23 mouse cellular contexts compared by ENCODE assay signal in the genomic region with DNA sequence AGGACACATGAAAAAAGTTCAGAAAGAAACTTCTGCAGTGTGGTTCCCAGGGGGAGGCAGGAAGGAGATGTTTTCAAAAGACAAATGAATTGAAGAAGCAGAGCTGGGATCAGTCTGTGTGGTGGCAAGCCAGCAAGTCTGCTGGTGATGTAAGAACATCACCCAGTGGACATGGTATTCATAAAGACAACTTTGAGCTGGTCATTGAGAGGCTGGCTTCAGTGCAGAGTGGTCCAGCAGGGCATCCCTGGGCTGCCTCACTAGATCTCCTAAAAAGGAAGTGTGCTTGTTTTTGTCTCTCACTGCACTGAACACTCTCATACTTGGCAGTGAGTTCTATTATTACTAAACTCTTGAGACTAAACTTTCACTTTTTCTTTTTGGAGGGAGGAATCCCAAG. TPM values are rescaled to one million over a fixed set of nuclear protein-coding genes. Genes with fewer than 3 reads are reported as not detected.
DNase-seq lines count a peak whose midpoint lies in the region; ATAC-seq and TF ChIP-seq lines count a peak whose summit lies in the region.
"Had no signal": no experiment of that assay in that cellular context is flagged by ENCODE, and none has a peak within 500 bp of the region (broad histone marks: within the 10 kb centered on the region; RNA-seq: fewer than 3 reads in every experiment).

No protein-coding gene starts in this region.

- no peak for TF ChIP-seq CTCF in lung, postnatal 0 days (IDR thresholded peaks at IDR 0.05)
- TF ChIP-seq CTCF in lung, adult 2 months (IDR thresholded peaks at IDR 0.05; ENCODE audit: insufficient read depth, low read length), result no peak

- H3K36me3 ChIP-seq in lung, postnatal 0 days (ENCODE audit: insufficient read depth, low read length), result no peaks in the 10 kb centered on the region
- H3K36me3 ChIP-seq: heart, embryonic 15.5 days; intestine, embryonic 15.5 days; kidney, embryonic 15.5 days had no signal

- H3K27ac ChIP-seq in lung, postnatal 0 days (ENCODE audit: low read length), result no peak overlapping the region
- H3K27ac ChIP-seq: heart, embryonic 15.5 days; hindbrain, embryonic 14.5 days; kidney, embryonic 15.5 days; limb, embryonic 13.5 days; liver, embryonic 14.5 days; neural tube, embryonic 13.5 days had no signal

- TF ChIP-seq EP300 in lung, postnatal 0 days (IDR thresholded peaks at IDR 0.05), result no peak

- no peaks in the 10 kb centered on the region; the same call in 1 of the 2 replicates for H3K4me1 ChIP-seq in lung, postnatal 0 days (ENCODE audit: insufficient read depth, low read depth, low read length)
- peaks cover 5% of the 10 kb centered on the region; the same call in 1 of the 2 replicates for H3K4me1 ChIP-seq in lung, adult 2 months (ENCODE audit: control insufficient read depth, insufficient read depth, low read length)
- H3K4me1 ChIP-seq: intestine, embryonic 15.5 days had no signal

- peak; percentile 52 for ATAC-seq in lung, postnatal 0 days
- ATAC-seq: intestine, embryonic 15.5 days had no signal

- H3K4me2 ChIP-seq in lung, postnatal 0 days (replicated peaks; ENCODE audit: low read depth, low read length), result no peak overlapping the region
- H3K4me2 ChIP-seq: forebrain, embryonic 12.5 days; heart, embryonic 15.5 days; hindbrain, embryonic 14.5 days; intestine, embryonic 15.5 days; kidney, embryonic 15.5 days; limb, embryonic 13.5 days; neural tube, embryonic 13.5 days had no signal

- TF ChIP-seq POLR2A in lung, adult 2 months (IDR thresholded peaks at IDR 0.05; ENCODE audit: borderline replicate concordance, extremely low read depth, low read depth, low read length), result no peak

- H3K9ac ChIP-seq in lung, postnatal 0 days (replicated peaks; ENCODE audit: low read depth), result no peak overlapping the region
- H3K9ac ChIP-seq: forebrain, embryonic 12.5 days; heart, embryonic 15.5 days; hindbrain, embryonic 14.5 days; intestine, embryonic 15.5 days; kidney, embryonic 15.5 days; limb, embryonic 13.5 days; liver, embryonic 14.5 days; neural tube, embryonic 13.5 days had no signal

- intact Hi-C loops in heart, postnatal 14 days (cut with DNase I), result no loop called here

- H3K27me3 ChIP-seq in lung, postnatal 0 days (replicated peaks; ENCODE audit: insufficient read depth, low read length), result no peaks in the 10 kb centered on the region
- H3K27me3 ChIP-seq: forebrain, embryonic 12.5 days; heart, embryonic 15.5 days; intestine, embryonic 15.5 days; kidney, embryonic 15.5 days; limb, embryonic 13.5 days; neural tube, embryonic 13.5 days had no signal

- no peaks in the 10 kb centered on the region for H3K9me3 ChIP-seq in lung, postnatal 0 days (ENCODE audit: low read length)
- H3K9me3 ChIP-seq: forebrain, embryonic 12.5 days; heart, embryonic 15.5 days; intestine, embryonic 15.5 days; kidney, embryonic 15.5 days; limb, embryonic 13.5 days; neural tube, embryonic 13.5 days had no signal

- H3K4me3 ChIP-seq in lung, postnatal 0 days (ENCODE audit: low read depth, low read length), result no peak overlapping the region
- no peak overlapping the region for H3K4me3 ChIP-seq in lung, adult 2 months (replicated peaks; ENCODE audit: extremely low read depth, low read depth, low read length)
- H3K4me3 ChIP-seq: forebrain, embryonic 12.5 days; heart, embryonic 15.5 days; intestine, embryonic 15.5 days; kidney, embryonic 15.5 days; limb, embryonic 13.5 days; neural tube, embryonic 13.5 days had no signal

- DNase-seq in heart, adult 8-10 months (ENCODE audit: low spot score), result peak; percentile 33
- no peak for DNase-seq in heart, postnatal 14 days
- peak; percentile 44 for DNase-seq in lung, postnatal 0 days (ENCODE audit: low spot score)
- no peak for DNase-seq in lung, adult 2 months
- peak; percentile 35 for DNase-seq in skeletal muscle tissue, adult 2 months (ENCODE audit: low read depth, low spot score)
- no peak for DNase-seq in frontal cortex, postnatal 14 days (ENCODE audit: low spot score in 2 of 2)
- no peak for DNase-seq in left cerebral cortex, adult 9 months (ENCODE audit: low spot score in 2 of 2)
- DNase-seq: adrenal gland, adult 8-10 months; cerebellum, adult 9-10 months; gastrocnemius, postnatal 14 days; kidney, postnatal 4 days; midbrain, embryonic 14.5 days; right cerebral cortex, adult 18-20 months; thymus, adult 2 months had no signal

RNA-seq across cellular contexts. Expression of a gene that starts 32.9 kb away (rescaled TPM):
- 10 to 100 TPM in 2 of 4 experiments, 1 to 10 TPM in 2; 7.3 to 14.4 (median 10.7) TPM for total RNA-seq in heart, adult 8-10 months (2022)
- total RNA-seq in heart, postnatal 14 days (2021), result 10 to 100 TPM; 20.6 to 24.3 TPM
- polyA plus RNA-seq in lung, postnatal 0 days (2015; fragmentation: Nextera tagmentation; extraction: Ambion mirVana), result 31.2 and 39.1 TPM in 2 replicates
- 2.3 and 4.1 TPM in 2 replicates for polyA plus RNA-seq in lung, adult 2 months (2012; rRNA removed)
- total RNA-seq: common myeloid progenitor, adult 5-6 weeks had no signal

Comparison
In these comparisons a context has a peak if more than half of its experiments do, and no peak if none do; other contexts are left out.
1. DNase-seq: peak in heart, adult 8-10 months (single experiment), lung, postnatal 0 days (single experiment) and skeletal muscle tissue, adult 2 months (single experiment); none in heart, postnatal 14 days (0 of 2), lung, adult 2 months (single experiment), frontal cortex, postnatal 14 days (0 of 2) and left cerebral cortex, adult 9 months (0 of 2).